Mouse (Mus musculus) gastrocnemius, adult 18-20 months (tissue): Measurements from ENCODE around the gene Gm9918. TPM values are rescaled to one million over a fixed set of nuclear protein-coding genes. Genes with fewer than 3 reads are reported as not detected.

Experiments
- DNase-seq: peaks from one replicate; pipeline ENCODE4 v3.0.0; 2021; ENCODE audit warnings: low spot score
- total RNA-seq, 2 experiments: library from RNA; stranded (reverse); gene quantifications; 2 replicates each; pipeline ENCODE4 v1.2.3; 2021

Gene Gm9918
- total RNA-seq, 2 experiments from 2014 or later: not detected

- no peak for DNase-seq
Observed at GRCm38 (mm10) chr15:102245461-102245881, 24.9 kb upstream of the Gm9918 start.

GRCm38 (mm10) chr15:102245891-102246741, 24.2 kb upstream of the Gm9918 start:
- peak; percentile 67 for DNase-seq

GRCm38 (mm10) chr15:102246866-102247251, 23.5 kb upstream of the Gm9918 start:
- peak; percentile 94 for DNase-seq

- peak; percentile 72 for DNase-seq
Observed at GRCm38 (mm10) chr15:102247252-102248130, 22.9 kb upstream of the Gm9918 start.

- no peak for DNase-seq
Observed at GRCm38 (mm10) chr15:102248131-102248811, 22.1 kb upstream of the Gm9918 start.

- no peak for DNase-seq
Observed at GRCm38 (mm10) chr15:102248812-102249191, 21.6 kb upstream of the Gm9918 start.

GRCm38 (mm10) chr15:102249251-102249691, 21.1 kb upstream of the Gm9918 start:
- no peak for DNase-seq

GRCm38 (mm10) chr15:102249967-102250366, 20.4 kb upstream of the Gm9918 start:
- no peak for DNase-seq

GRCm38 (mm10) chr15:102250521-102250920, 19.8 kb upstream of the Gm9918 start:
- no peak for DNase-seq

- no peak for DNase-seq
Observed at GRCm38 (mm10) chr15:102255547-102256255, 14.7 kb upstream of the Gm9918 start.

GRCm38 (mm10) chr15:102256431-102257201, 13.7 kb upstream of the Gm9918 start:
- no peak for DNase-seq

- no peak for DNase-seq
Observed at GRCm38 (mm10) chr15:102257202-102258075, 12.9 kb upstream of the Gm9918 start, which contains the start of gene Rarg. TSS of gene Rarg (minus strand) at chr15:102257517.

- DNase-seq: peak; percentile 71
Observed at GRCm38 (mm10) chr15:102258076-102258470, 12.3 kb upstream of the Gm9918 start.

- DNase-seq: no peak
Observed at GRCm38 (mm10) chr15:102258581-102259253, 11.6 kb upstream of the Gm9918 start.

- DNase-seq: no peak
Observed at GRCm38 (mm10) chr15:102262582-102262981, 7.8 kb upstream of the Gm9918 start.

GRCm38 (mm10) chr15:102263037-102263436, 7.3 kb upstream of the Gm9918 start:
- no peak for DNase-seq

GRCm38 (mm10) chr15:102265548-102265947, 4.8 kb upstream of the Gm9918 start:
- no peak for DNase-seq

GRCm38 (mm10) chr15:102271441-102271840, 1.1 kb downstream of the Gm9918 start:
- DNase-seq: no peak
